In the genomic region with DNA sequence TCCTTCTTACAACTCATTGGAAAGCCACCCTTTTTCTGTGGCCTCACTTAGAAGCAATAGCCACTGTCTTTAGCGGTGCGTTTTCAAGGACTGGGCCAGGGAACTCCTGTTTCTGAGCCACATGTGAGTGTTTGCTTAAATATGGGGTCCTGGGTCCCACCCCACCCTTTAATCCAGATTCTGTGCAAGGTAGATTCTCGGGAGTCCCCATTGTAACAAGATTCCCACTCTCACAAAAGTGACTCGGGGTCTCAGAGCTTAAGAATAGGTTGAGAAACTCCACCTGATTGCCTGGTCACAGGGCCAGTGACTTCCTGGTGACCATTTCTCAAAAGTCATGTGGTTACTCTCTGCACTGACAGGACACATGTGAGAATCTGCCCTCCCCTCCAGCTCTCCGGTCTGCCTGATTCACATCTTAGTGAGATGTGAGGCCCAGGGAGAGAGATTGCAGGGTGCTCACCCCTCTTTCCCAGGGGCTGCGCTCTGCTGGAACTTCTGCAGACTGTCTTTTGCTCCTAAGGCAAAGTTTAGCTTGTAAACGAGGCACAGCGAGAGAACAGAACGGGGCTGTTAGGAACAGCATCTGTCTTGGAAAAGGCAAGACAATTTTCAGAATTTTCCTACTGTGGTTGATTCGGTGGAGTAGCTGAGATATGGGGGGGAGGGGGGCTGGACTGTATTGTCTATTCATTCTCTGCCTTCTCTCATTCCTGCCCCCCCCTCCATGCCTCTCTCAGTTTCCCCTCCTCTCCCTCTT, we compare ENCODE assay signal across 12 mouse cellular contexts.
DNase-seq lines count a peak whose midpoint lies in the region; ATAC-seq and TF ChIP-seq lines count a peak whose summit lies in the region.
"Had no signal": no experiment of that assay in that cellular context is flagged by ENCODE, and none has a peak within 500 bp of the region (broad histone marks: within the 10 kb centered on the region; RNA-seq: fewer than 3 reads in every experiment).

No protein-coding gene starts in this region.

- TF ChIP-seq POLR2A in lung, adult 2 months (IDR thresholded peaks at IDR 0.05; ENCODE audit: borderline replicate concordance, extremely low read depth, low read depth, low read length) = no peak

- TF ChIP-seq CTCF in intestine, postnatal 0 days (IDR thresholded peaks at IDR 0.05; ENCODE audit: low read depth) = no peak
- no peak for TF ChIP-seq CTCF in lung, adult 2 months (IDR thresholded peaks at IDR 0.05; ENCODE audit: insufficient read depth, low read length)

- ATAC-seq in intestine, embryonic 16.5 days = no peak
- no peak for ATAC-seq in intestine, postnatal 0 days
- ATAC-seq in embryonic facial prominence, embryonic 12.5 days (ENCODE audit: insufficient number of reproducible peaks, insufficient read depth, low FRiP score, low TSS enrichment) = no peak
- ATAC-seq in hindbrain, embryonic 13.5 days (ENCODE audit: low FRiP score) = peak; percentile 47
- ATAC-seq: liver, postnatal 0 days had no signal

- H3K27me3 ChIP-seq in intestine, embryonic 16.5 days (replicated peaks; ENCODE audit: control insufficient read depth, insufficient read depth, low read length) = no peaks in the 10 kb centered on the region
- no peaks in the 10 kb centered on the region for H3K27me3 ChIP-seq in intestine, postnatal 0 days (replicated peaks; ENCODE audit: control insufficient read depth, insufficient read depth, low read length)
- no peaks in the 10 kb centered on the region for H3K27me3 ChIP-seq in embryonic facial prominence, embryonic 12.5 days
- H3K27me3 ChIP-seq in hindbrain, embryonic 13.5 days = no peaks in the 10 kb centered on the region
- H3K27me3 ChIP-seq: kidney, embryonic 15.5 days had no signal

- H3K9ac ChIP-seq in intestine, embryonic 16.5 days (ENCODE audit: low read depth, low read length) = 0 out of 2 replicates have a peak overlapping the region, but pooled peaks have one; percentile 43
- no peak overlapping the region for H3K9ac ChIP-seq in intestine, postnatal 0 days (ENCODE audit: low read depth, low read length)
- no peak overlapping the region for H3K9ac ChIP-seq in embryonic facial prominence, embryonic 12.5 days
- peak overlapping the region; percentile 1 for H3K9ac ChIP-seq in hindbrain, embryonic 13.5 days
- H3K9ac ChIP-seq: kidney, embryonic 15.5 days; liver, postnatal 0 days had no signal

- no peak overlapping the region for H3K27ac ChIP-seq in intestine, embryonic 16.5 days (ENCODE audit: low read length)
- H3K27ac ChIP-seq in intestine, postnatal 0 days (ENCODE audit: low read depth, low read length) = no peak overlapping the region
- peak overlapping the region; percentile 51; the same call in 1 of the 2 replicates for H3K27ac ChIP-seq in embryonic facial prominence, embryonic 12.5 days
- H3K27ac ChIP-seq in hindbrain, embryonic 13.5 days = peak overlapping the region; percentile 80
- H3K27ac ChIP-seq: kidney, embryonic 15.5 days; left cerebral cortex, adult 2 months had no signal

- peaks cover 23% of the 10 kb centered on the region for H3K4me1 ChIP-seq in intestine, embryonic 16.5 days (ENCODE audit: control insufficient read depth, insufficient read depth, low read length)
- H3K4me1 ChIP-seq in intestine, postnatal 0 days (replicated peaks; ENCODE audit: control insufficient read depth, insufficient read depth, low read length) = no peaks in the 10 kb centered on the region
- H3K4me1 ChIP-seq in embryonic facial prominence, embryonic 12.5 days = peaks cover 36% of the 10 kb centered on the region
- H3K4me1 ChIP-seq in hindbrain, embryonic 13.5 days (replicated peaks) = peaks cover 45% of the 10 kb centered on the region
- no peaks in the 10 kb centered on the region for H3K4me1 ChIP-seq in lung, adult 2 months (ENCODE audit: control insufficient read depth, insufficient read depth, low read length)

- intact Hi-C loops in left cerebral cortex, postnatal 4 days (cut with DNase I) = no loop called here

- no peaks in the 10 kb centered on the region for H3K9me3 ChIP-seq in intestine, embryonic 16.5 days (ENCODE audit: control insufficient read depth, low read length)
- no peaks in the 10 kb centered on the region for H3K9me3 ChIP-seq in intestine, postnatal 0 days (ENCODE audit: control insufficient read depth)
- H3K9me3 ChIP-seq in embryonic facial prominence, embryonic 12.5 days = no peaks in the 10 kb centered on the region
- no peaks in the 10 kb centered on the region for H3K9me3 ChIP-seq in hindbrain, embryonic 13.5 days
- H3K9me3 ChIP-seq: kidney, embryonic 15.5 days had no signal

- H3K36me3 ChIP-seq in intestine, embryonic 16.5 days (ENCODE audit: control insufficient read depth, insufficient read depth, low read length) = no peaks in the 10 kb centered on the region
- no peaks in the 10 kb centered on the region for H3K36me3 ChIP-seq in intestine, postnatal 0 days (ENCODE audit: control insufficient read depth, insufficient read depth)
- no peaks in the 10 kb centered on the region for H3K36me3 ChIP-seq in embryonic facial prominence, embryonic 12.5 days
- H3K36me3 ChIP-seq in hindbrain, embryonic 13.5 days = no peaks in the 10 kb centered on the region
- H3K36me3 ChIP-seq: kidney, embryonic 15.5 days had no signal

- 24% methylated on average over 10 of the region's 10 CpGs for WGBS in intestine, embryonic 16.5 days
- 27% methylated on average over 10 of the region's 10 CpGs for WGBS in intestine, postnatal 0 days
- 17% methylated on average over 10 of the region's 10 CpGs for WGBS in embryonic facial prominence, embryonic 12.5 days
- 6% methylated on average over 10 of the region's 10 CpGs for WGBS in hindbrain, embryonic 13.5 days
- WGBS in lung, adult 2 months = 41% methylated on average over 10 of the region's 10 CpGs

- no peak overlapping the region for H3K4me3 ChIP-seq in intestine, embryonic 16.5 days (ENCODE audit: low read length)
- no peak overlapping the region for H3K4me3 ChIP-seq in intestine, postnatal 0 days (ENCODE audit: low read depth, low read length)
- no peak overlapping the region for H3K4me3 ChIP-seq in embryonic facial prominence, embryonic 12.5 days
- no peak overlapping the region for H3K4me3 ChIP-seq in hindbrain, embryonic 13.5 days
- no peak overlapping the region for H3K4me3 ChIP-seq in lung, adult 2 months (replicated peaks; ENCODE audit: extremely low read depth, low read depth, low read length)
- H3K4me3 ChIP-seq: kidney, embryonic 15.5 days; left cerebral cortex, adult 2 months had no signal

- peak; percentile 44 for DNase-seq in neural tube, embryonic 10.5 days (ENCODE audit: extremely low spot score, low spot score)
- no peak for DNase-seq in lung, adult 2 months
- DNase-seq in urinary bladder, adult 18-20 months (ENCODE audit: low spot score in 2 of 2) = no peak
- DNase-seq in left cerebral cortex, postnatal 4 days = no peak
- DNase-seq: liver, postnatal 0 days; right cerebral cortex, postnatal 25 days had no signal

- no peak overlapping the region for H3K4me2 ChIP-seq in intestine, embryonic 16.5 days (ENCODE audit: low read depth, low read length)
- no peak overlapping the region for H3K4me2 ChIP-seq in intestine, postnatal 0 days (replicated peaks; ENCODE audit: low read depth)
- H3K4me2 ChIP-seq in embryonic facial prominence, embryonic 12.5 days (replicated peaks) = no peak overlapping the region
- no peak overlapping the region for H3K4me2 ChIP-seq in hindbrain, embryonic 13.5 days
- H3K4me2 ChIP-seq: kidney, embryonic 15.5 days had no signal

Comparison
In these comparisons a context has a peak if more than half of its experiments do, and no peak if none do; other contexts are left out.
1. H3K9ac ChIP-seq: peak in intestine, embryonic 16.5 days (single experiment) and hindbrain, embryonic 13.5 days (single experiment); none in intestine, postnatal 0 days (single experiment) and embryonic facial prominence, embryonic 12.5 days (single experiment).
2. H3K27ac ChIP-seq: peak in embryonic facial prominence, embryonic 12.5 days (single experiment) and hindbrain, embryonic 13.5 days (single experiment); none in intestine, embryonic 16.5 days (single experiment) and intestine, postnatal 0 days (single experiment).